Mouse (Mus musculus): ENCODE measurements around the gene Smg9. TPM values are rescaled to one million over a fixed set of nuclear protein-coding genes. Genes with fewer than 3 reads are reported as not detected.
A peak's percentile ranks its signal among the peaks of the same experiment; 100 is the strongest.

Gene Smg9
- polyA plus RNA-seq, 1 experiment from 2014 or later: 24.6 TPM

GRCm38 (mm10) chr7:24459440-24459839 is 60.0 kb downstream of the Smg9 start:
- Histone ChIP-seq H3K4me2 (ENCODE audit: low read depth, low read length) (no peak overlapping the region), H3K36me3 (ENCODE audit: control insufficient read depth, insufficient read depth, low read length) (no peaks in the 10 kb centered on the region), H3K4me1 (replicated peaks; ENCODE audit: control insufficient read depth, insufficient read depth, low read length) (peaks cover 20% of the 10 kb centered on the region), H3K27ac (ENCODE audit: low read length) (peak overlapping the region; percentile 69), H3K4me3 (ENCODE audit: low read length) (no peak overlapping the region), H3K27me3 (ENCODE audit: control insufficient read depth, insufficient read depth, low read depth, low read length) (no peaks in the 10 kb centered on the region), H3K9me3 (ENCODE audit: control insufficient read depth, low read length) (no peaks in the 10 kb centered on the region), H3K9ac (ENCODE audit: low read length) (no peak overlapping the region)
- WGBS: 61% methylated on average over 5 of the region's 5 CpGs
- ATAC-seq (ENCODE audit: low read depth): no peak

DNA sequence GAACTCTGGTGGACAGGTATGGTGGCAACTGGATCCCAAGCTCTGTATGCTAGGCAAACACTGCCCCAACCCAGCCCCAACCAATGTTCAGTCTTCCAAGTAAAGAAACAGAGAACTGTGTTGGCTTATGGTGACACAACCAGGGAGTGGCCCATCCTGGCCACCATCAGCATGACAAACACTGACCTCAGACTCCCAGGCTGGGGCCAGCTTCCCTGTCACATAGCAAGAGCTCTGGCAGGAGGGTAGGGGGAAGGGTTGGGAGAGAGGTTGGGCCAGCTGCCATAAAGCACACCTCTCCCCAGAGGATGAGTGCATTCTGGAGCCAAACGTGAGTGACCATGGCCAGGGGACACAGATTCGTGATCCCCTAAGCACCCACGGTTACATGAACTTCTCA is 60.4 kb downstream of the Smg9 start:
- Histone ChIP-seq H3K4me2 (ENCODE audit: low read depth, low read length) (no peak overlapping the region), H3K4me3 (ENCODE audit: low read length) (no peak overlapping the region), H3K27ac (ENCODE audit: low read length) (peak overlapping the region; percentile 69), H3K9me3 (ENCODE audit: control insufficient read depth, low read length) (no peaks in the 10 kb centered on the region), H3K36me3 (ENCODE audit: control insufficient read depth, insufficient read depth, low read length) (no peaks in the 10 kb centered on the region), H3K9ac (ENCODE audit: low read length) (no peak overlapping the region), H3K4me1 (replicated peaks; ENCODE audit: control insufficient read depth, insufficient read depth, low read length) (peaks cover 20% of the 10 kb centered on the region), H3K27me3 (ENCODE audit: control insufficient read depth, insufficient read depth, low read depth, low read length) (no peaks in the 10 kb centered on the region)
- WGBS: 43% methylated on average over 3 of the region's 3 CpGs
- peak; percentile 23; the same call in 1 of the 2 replicates for ATAC-seq (ENCODE audit: low read depth)

DNA sequence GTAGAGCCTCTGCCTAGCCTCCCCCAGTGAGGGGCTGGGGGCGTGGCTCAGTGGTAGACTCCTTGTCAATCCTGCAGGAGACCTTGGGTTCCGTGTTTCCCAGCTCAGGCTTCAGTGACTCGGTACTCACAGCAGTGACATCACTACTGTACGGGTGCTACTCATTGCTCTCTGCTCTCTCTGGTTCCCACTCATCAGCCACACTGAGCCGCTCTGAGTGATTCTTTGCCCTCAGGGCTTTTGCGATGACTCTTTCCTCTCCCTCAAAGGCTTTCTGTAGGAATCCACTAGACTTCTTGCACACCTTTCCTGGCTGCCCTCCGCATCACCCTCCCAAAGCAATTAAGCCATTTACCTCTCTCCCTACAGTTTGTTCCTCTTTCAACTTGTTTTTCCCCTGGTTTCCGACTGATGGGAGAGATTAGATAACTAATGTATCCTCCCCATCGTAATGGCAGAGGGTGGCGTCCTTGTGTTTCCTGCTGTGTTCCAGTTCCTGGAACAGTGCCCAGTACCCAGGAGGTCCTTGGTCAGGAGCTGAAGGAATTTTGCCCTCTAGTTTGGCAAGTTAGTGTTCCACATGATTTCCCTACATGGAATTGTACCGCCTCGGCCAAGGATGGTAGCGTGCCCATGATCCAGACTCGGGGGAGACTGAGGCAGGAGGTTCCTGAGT is 62.1 kb downstream of the Smg9 start:
- Histone ChIP-seq H3K4me2 (ENCODE audit: low read depth, low read length) (peak overlapping the region; percentile 63), H3K27ac (ENCODE audit: low read length) (peak overlapping the region; percentile 92), H3K4me3 (ENCODE audit: low read length) (no peak overlapping the region), H3K9me3 (ENCODE audit: control insufficient read depth, low read length) (no peaks in the 10 kb centered on the region), H3K9ac (ENCODE audit: low read length) (no peak overlapping the region), H3K4me1 (replicated peaks; ENCODE audit: control insufficient read depth, insufficient read depth, low read length) (peaks cover 20% of the 10 kb centered on the region), H3K36me3 (ENCODE audit: control insufficient read depth, insufficient read depth, low read length) (0 out of 2 replicates have a peak, but pooled peaks cover 2% of the 10 kb centered on the region), H3K27me3 (ENCODE audit: control insufficient read depth, insufficient read depth, low read depth, low read length) (no peaks in the 10 kb centered on the region)
- 0 out of 2 replicates have a peak, but pooled peaks have one; percentile 9 for ATAC-seq (ENCODE audit: low read depth)
- 33% methylated on average over 14 of the region's 14 CpGs for WGBS

- Histone ChIP-seq H3K27ac (ENCODE audit: low read length) (peak within 1 kb of the TSS; percentile 92), H3K9me3 (ENCODE audit: control insufficient read depth, low read length) (no peaks in the 10 kb centered on the region), H3K36me3 (ENCODE audit: control insufficient read depth, insufficient read depth, low read length) (peaks cover 6% of the 10 kb centered on the region; the same call in 1 of the 2 replicates), H3K27me3 (ENCODE audit: control insufficient read depth, insufficient read depth, low read depth, low read length) (no peaks in the 10 kb centered on the region), H3K4me2 (ENCODE audit: low read depth, low read length) (peak within 1 kb of the TSS; percentile 63), H3K9ac (ENCODE audit: low read length) (peak within 1 kb of the TSS; percentile 58), H3K4me3 (ENCODE audit: low read length) (peak within 1 kb of the TSS; percentile 54), H3K4me1 (replicated peaks; ENCODE audit: control insufficient read depth, insufficient read depth, low read length) (peaks cover 20% of the 10 kb centered on the region)
- WGBS: 1% methylated on average over 27 of the region's 27 CpGs
- peak; percentile 79 for ATAC-seq (ENCODE audit: low read depth)
Measured at GRCm38 (mm10) chr7:24462388-24463319, 63.2 kb downstream of the Smg9 start, which contains the start of gene Plaur. Plaur (plus strand) TSS chr7:24462484.

DNA sequence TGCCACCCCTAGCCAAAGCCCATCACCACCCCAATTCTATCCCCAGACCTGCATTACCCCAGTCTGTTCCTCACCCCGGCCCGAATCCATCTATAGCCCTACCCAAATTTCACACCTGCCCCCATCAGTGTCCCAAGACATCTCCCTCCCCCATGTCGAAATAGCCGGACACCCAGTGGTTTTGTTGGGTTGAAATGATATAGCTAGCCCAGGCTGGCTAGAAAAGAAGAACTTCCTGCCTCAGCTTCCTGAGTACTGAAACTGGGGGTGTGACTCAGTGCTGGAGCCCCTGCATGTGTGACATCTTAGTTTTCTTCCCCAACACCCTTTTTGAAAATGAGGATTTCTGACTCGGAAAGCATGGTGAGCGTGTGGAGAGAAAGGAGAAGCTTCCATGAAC is 67.4 kb downstream of the Smg9 start:
- 79% methylated on average over 6 of the region's 6 CpGs for WGBS
- no peak overlapping the region for H3K4me3 ChIP-seq (ENCODE audit: low read length)
- peaks cover 20% of the 10 kb centered on the region for H3K36me3 ChIP-seq (ENCODE audit: control insufficient read depth, insufficient read depth, low read length)

GRCm38 (mm10) chr7:24467886-24468285 is 68.5 kb downstream of the Smg9 start:
- no peak for ATAC-seq (ENCODE audit: low read depth)
- H3K4me2 ChIP-seq (ENCODE audit: low read depth, low read length): no peak overlapping the region
- no peak overlapping the region for H3K9ac ChIP-seq (ENCODE audit: low read length)
- H3K4me3 ChIP-seq (ENCODE audit: low read length): no peak overlapping the region
- peaks cover 3% of the 10 kb centered on the region; the same call in 1 of the 2 replicates for H3K4me1 ChIP-seq (replicated peaks; ENCODE audit: control insufficient read depth, insufficient read depth, low read length)
- peaks cover 4% of the 10 kb centered on the region for H3K9me3 ChIP-seq (ENCODE audit: control insufficient read depth, low read length)
- peaks cover 31% of the 10 kb centered on the region for H3K36me3 ChIP-seq (ENCODE audit: control insufficient read depth, insufficient read depth, low read length)
- 89% methylated on average over 5 of the region's 5 CpGs for WGBS
- no peak overlapping the region for H3K27ac ChIP-seq (ENCODE audit: low read length)
- H3K27me3 ChIP-seq (ENCODE audit: control insufficient read depth, insufficient read depth, low read depth, low read length): no peaks in the 10 kb centered on the region

More for the DNA sequence above, 67.4 kb downstream of the Smg9 start:
- ATAC-seq (ENCODE audit: low read depth): no peak
- Histone ChIP-seq H3K9me3 (ENCODE audit: control insufficient read depth, low read length) (peaks cover 4% of the 10 kb centered on the region), H3K4me1 (replicated peaks; ENCODE audit: control insufficient read depth, insufficient read depth, low read length) (peaks cover 6% of the 10 kb centered on the region), H3K9ac (ENCODE audit: low read length) (no peak overlapping the region), H3K27me3 (ENCODE audit: control insufficient read depth, insufficient read depth, low read depth, low read length) (no peaks in the 10 kb centered on the region), H3K27ac (ENCODE audit: low read length) (no peak overlapping the region), H3K4me2 (ENCODE audit: low read depth, low read length) (no peak overlapping the region)

GRCm38 (mm10) chr7:24469126-24469525 is 69.7 kb downstream of the Smg9 start:
- no peak overlapping the region for H3K4me2 ChIP-seq (ENCODE audit: low read depth, low read length)
- peaks cover 4% of the 10 kb centered on the region for H3K9me3 ChIP-seq (ENCODE audit: control insufficient read depth, low read length)
- 0 out of 2 replicates have a peak, but pooled peaks cover 1% of the 10 kb centered on the region for H3K4me1 ChIP-seq (replicated peaks; ENCODE audit: control insufficient read depth, insufficient read depth, low read length)
- ATAC-seq (ENCODE audit: low read depth): no peak
- H3K27me3 ChIP-seq (ENCODE audit: control insufficient read depth, insufficient read depth, low read depth, low read length): no peaks in the 10 kb centered on the region
- H3K36me3 ChIP-seq (ENCODE audit: control insufficient read depth, insufficient read depth, low read length): peaks cover 32% of the 10 kb centered on the region
- H3K4me3 ChIP-seq (ENCODE audit: low read length): no peak overlapping the region
- 83% methylated on average over 3 of the region's 3 CpGs for WGBS
- no peak overlapping the region for H3K27ac ChIP-seq (ENCODE audit: low read length)
- H3K9ac ChIP-seq (ENCODE audit: low read length): no peak overlapping the region

DNA sequence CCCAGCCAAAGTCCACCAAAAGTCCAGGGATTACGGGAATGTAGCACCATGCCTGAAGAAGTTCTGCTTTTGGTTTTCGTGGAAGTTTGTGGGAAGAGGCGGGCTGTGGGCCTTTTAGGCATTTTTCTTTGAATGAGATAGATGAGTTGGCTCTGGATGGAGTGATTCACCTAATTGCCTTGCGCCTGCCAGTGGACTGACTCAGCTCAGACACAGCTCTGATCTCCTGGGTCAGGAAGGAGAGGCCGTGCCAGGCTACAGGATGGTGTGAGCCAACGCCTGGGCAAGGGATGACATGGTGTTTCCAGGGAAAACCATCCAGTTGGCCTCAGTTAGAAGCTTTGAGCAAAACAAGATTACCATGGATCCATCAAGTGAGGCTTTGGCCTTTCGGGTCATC is 70.9 kb downstream of the Smg9 start:
- no peak for ATAC-seq (ENCODE audit: low read depth)
- H3K9me3 ChIP-seq (ENCODE audit: control insufficient read depth, low read length): peaks cover 4% of the 10 kb centered on the region
- H3K9ac ChIP-seq (ENCODE audit: low read length): no peak overlapping the region
- no peak overlapping the region for H3K27ac ChIP-seq (ENCODE audit: low read length)
- no peaks in the 10 kb centered on the region for H3K4me1 ChIP-seq (replicated peaks; ENCODE audit: control insufficient read depth, insufficient read depth, low read length)
- 90% methylated on average over 7 of the region's 7 CpGs for WGBS
- H3K27me3 ChIP-seq (ENCODE audit: control insufficient read depth, insufficient read depth, low read depth, low read length): no peaks in the 10 kb centered on the region
- H3K4me2 ChIP-seq (ENCODE audit: low read depth, low read length): no peak overlapping the region
- H3K36me3 ChIP-seq (ENCODE audit: control insufficient read depth, insufficient read depth, low read length): peaks cover 32% of the 10 kb centered on the region
- no peak overlapping the region for H3K4me3 ChIP-seq (ENCODE audit: low read length)

Measured in lung, embryonic 16.5 days (tissue).